ENCODE assay signal across 17 mouse cellular contexts in the genomic region with DNA sequence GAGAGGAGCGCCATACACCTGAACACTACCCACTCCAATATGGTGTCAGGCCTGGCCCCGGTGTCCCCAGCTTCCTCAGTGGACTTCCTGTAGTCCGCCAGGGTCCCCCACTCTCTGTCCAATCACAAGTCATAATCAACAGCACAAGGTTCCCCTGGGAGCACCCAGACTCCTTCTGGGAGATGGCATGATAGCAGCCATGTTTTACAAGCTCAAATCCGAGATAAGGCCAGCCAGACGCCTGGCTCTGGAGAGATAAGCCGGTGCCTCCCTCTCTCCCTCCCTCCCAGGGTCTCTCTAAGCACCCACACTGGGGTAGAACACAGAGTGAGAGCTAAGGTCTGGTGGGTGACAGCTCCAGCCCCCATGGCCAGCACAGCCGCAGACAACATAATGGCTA. TPM values are rescaled to one million over a fixed set of nuclear protein-coding genes. Genes with fewer than 3 reads are reported as not detected.
DNase-seq lines count a peak whose midpoint lies in the region; ATAC-seq and TF ChIP-seq lines count a peak whose summit lies in the region.
"Had no signal": no experiment of that assay in that cellular context is flagged by ENCODE, and none has a peak within 500 bp of the region (broad histone marks: within the 10 kb centered on the region; RNA-seq: fewer than 3 reads in every experiment).

No protein-coding gene starts in this region.

- H3K4me3 ChIP-seq in forebrain, embryonic 12.5 days (replicated peaks): no peak overlapping the region
- H3K4me3 ChIP-seq in forebrain, embryonic 11.5 days (ENCODE audit: low read depth, low read length): no peak overlapping the region
- H3K4me3 ChIP-seq in midbrain, embryonic 10.5 days: no peak overlapping the region
- no peak overlapping the region for H3K4me3 ChIP-seq in midbrain, postnatal 0 days (ENCODE audit: low read depth, low read length)
- no peak overlapping the region for H3K4me3 ChIP-seq in hindbrain, postnatal 0 days (ENCODE audit: low read length)
- H3K4me3 ChIP-seq in midbrain, embryonic 16.5 days (ENCODE audit: low read depth, low read length): no peak overlapping the region
- H3K4me3 ChIP-seq: intestine, embryonic 15.5 days; limb, embryonic 15.5 days had no signal

- no peak for DNase-seq in forebrain, embryonic 11.5 days (ENCODE audit: low spot score)
- no peak for DNase-seq in midbrain, embryonic 10.5 days (ENCODE audit: low spot score)
- DNase-seq in midbrain, postnatal 0 days (ENCODE audit: low spot score): no peak
- no peak for DNase-seq in hindbrain, postnatal 0 days (ENCODE audit: low spot score)
- DNase-seq in adrenal gland, postnatal 25 days: no peak
- DNase-seq in testis, postnatal 14 days (ENCODE audit: low spot score): no peak
- DNase-seq: adrenal gland, adult 2 months; cerebellum, adult 9-10 months; gastrocnemius, postnatal 10 days; heart, adult 18-20 months; heart, postnatal 14 days; kidney, postnatal 4 days; right cerebral cortex, postnatal 25 days had no signal

- H3K27me3 ChIP-seq in forebrain, embryonic 12.5 days: no peaks in the 10 kb centered on the region
- H3K27me3 ChIP-seq in forebrain, embryonic 11.5 days (ENCODE audit: control insufficient read depth, insufficient read depth, low read length): no peaks in the 10 kb centered on the region
- H3K27me3 ChIP-seq in midbrain, embryonic 10.5 days (ENCODE audit: low read depth, poor library complexity, severe bottlenecking): no peaks in the 10 kb centered on the region
- no peaks in the 10 kb centered on the region for H3K27me3 ChIP-seq in midbrain, postnatal 0 days (ENCODE audit: insufficient read depth, low read length)
- no peaks in the 10 kb centered on the region for H3K27me3 ChIP-seq in hindbrain, postnatal 0 days (ENCODE audit: insufficient read depth, low read length)
- no peaks in the 10 kb centered on the region for H3K27me3 ChIP-seq in midbrain, embryonic 16.5 days (ENCODE audit: control insufficient read depth, insufficient read depth, low read depth, low read length)
- H3K27me3 ChIP-seq: intestine, embryonic 15.5 days had no signal

- H3K27ac ChIP-seq in forebrain, embryonic 12.5 days: peak overlapping the region; percentile 67; the same call in 1 of the 2 replicates
- no peak overlapping the region for H3K27ac ChIP-seq in forebrain, embryonic 11.5 days (ENCODE audit: low read depth, low read length)
- H3K27ac ChIP-seq in midbrain, embryonic 10.5 days (replicated peaks): peak overlapping the region; percentile 76
- no peak overlapping the region for H3K27ac ChIP-seq in midbrain, postnatal 0 days (ENCODE audit: low read depth, low read length)
- peak overlapping the region; percentile 58 for H3K27ac ChIP-seq in hindbrain, postnatal 0 days
- H3K27ac ChIP-seq in midbrain, embryonic 16.5 days (ENCODE audit: low read length): peak overlapping the region; percentile 9; the same call in 1 of the 2 replicates
- H3K27ac ChIP-seq: intestine, embryonic 15.5 days; limb, embryonic 15.5 days had no signal

- H3K4me1 ChIP-seq in forebrain, embryonic 12.5 days: peaks cover 36% of the 10 kb centered on the region
- H3K4me1 ChIP-seq in forebrain, embryonic 11.5 days (replicated peaks; ENCODE audit: control insufficient read depth, insufficient read depth, low read length): 0 out of 2 replicates have a peak, but pooled peaks cover 2% of the 10 kb centered on the region
- H3K4me1 ChIP-seq in midbrain, embryonic 10.5 days: peaks cover 44% of the 10 kb centered on the region
- peaks cover 6% of the 10 kb centered on the region; the same call in 1 of the 2 replicates for H3K4me1 ChIP-seq in midbrain, postnatal 0 days (ENCODE audit: insufficient read depth, low read length)
- H3K4me1 ChIP-seq in hindbrain, postnatal 0 days (ENCODE audit: insufficient read depth, low read length): peaks cover 10% of the 10 kb centered on the region
- peaks cover 6% of the 10 kb centered on the region; the same call in 1 of the 2 replicates for H3K4me1 ChIP-seq in midbrain, embryonic 16.5 days (ENCODE audit: control insufficient read depth, insufficient read depth, low read length)
- H3K4me1 ChIP-seq: intestine, embryonic 15.5 days; limb, embryonic 15.5 days had no signal

- TF ChIP-seq CTCF in midbrain, postnatal 0 days (IDR thresholded peaks at IDR 0.05): no peak
- no peak for TF ChIP-seq CTCF in hindbrain, postnatal 0 days (IDR thresholded peaks at IDR 0.05; ENCODE audit: low read depth)

- ATAC-seq in forebrain, embryonic 12.5 days (ENCODE audit: low FRiP score): no peak
- no peak for ATAC-seq in forebrain, embryonic 11.5 days (replicated peaks; ENCODE audit: low FRiP score)
- no peak for ATAC-seq in midbrain, postnatal 0 days (ENCODE audit: low FRiP score)
- ATAC-seq in hindbrain, postnatal 0 days: no peak
- ATAC-seq in midbrain, embryonic 16.5 days: no peak; the same call in 1 of the 2 replicates
- ATAC-seq: intestine, embryonic 15.5 days had no signal

- H3K9ac ChIP-seq in forebrain, embryonic 12.5 days: no peak overlapping the region
- H3K9ac ChIP-seq in forebrain, embryonic 11.5 days (ENCODE audit: low read length): no peak overlapping the region
- H3K9ac ChIP-seq in midbrain, postnatal 0 days (replicated peaks; ENCODE audit: low read length, poor library complexity, severe bottlenecking): no peak overlapping the region
- no peak overlapping the region for H3K9ac ChIP-seq in hindbrain, postnatal 0 days (replicated peaks; ENCODE audit: low read length)
- no peak overlapping the region for H3K9ac ChIP-seq in midbrain, embryonic 16.5 days (ENCODE audit: low read depth, low read length)
- H3K9ac ChIP-seq: intestine, embryonic 15.5 days; limb, embryonic 15.5 days had no signal

- no peak overlapping the region for H3K4me2 ChIP-seq in forebrain, embryonic 12.5 days
- no peak overlapping the region for H3K4me2 ChIP-seq in forebrain, embryonic 11.5 days (ENCODE audit: low read depth, low read length, severe bottlenecking)
- no peak overlapping the region for H3K4me2 ChIP-seq in midbrain, postnatal 0 days (ENCODE audit: low read depth, low read length, poor library complexity, severe bottlenecking)
- no peak overlapping the region for H3K4me2 ChIP-seq in hindbrain, postnatal 0 days (ENCODE audit: low read depth, low read length)
- H3K4me2 ChIP-seq in midbrain, embryonic 16.5 days (ENCODE audit: low read length): no peak overlapping the region
- H3K4me2 ChIP-seq: intestine, embryonic 15.5 days; limb, embryonic 15.5 days had no signal

- no peaks in the 10 kb centered on the region for H3K9me3 ChIP-seq in forebrain, embryonic 12.5 days
- no peaks in the 10 kb centered on the region for H3K9me3 ChIP-seq in forebrain, embryonic 11.5 days (ENCODE audit: control insufficient read depth, low read length)
- H3K9me3 ChIP-seq in midbrain, embryonic 10.5 days (replicated peaks): no peaks in the 10 kb centered on the region
- H3K9me3 ChIP-seq in midbrain, postnatal 0 days (ENCODE audit: low read length): no peaks in the 10 kb centered on the region
- H3K9me3 ChIP-seq in hindbrain, postnatal 0 days (ENCODE audit: low read length): no peaks in the 10 kb centered on the region
- no peaks in the 10 kb centered on the region for H3K9me3 ChIP-seq in midbrain, embryonic 16.5 days (replicated peaks; ENCODE audit: control insufficient read depth, low read length, poor library complexity, severe bottlenecking)
- H3K9me3 ChIP-seq: intestine, embryonic 15.5 days; limb, embryonic 15.5 days had no signal

- WGBS in forebrain, embryonic 12.5 days: 85% methylated on average over 7 of the region's 7 CpGs
- 86% methylated on average over 7 of the region's 7 CpGs for WGBS in forebrain, embryonic 11.5 days
- WGBS in midbrain, embryonic 10.5 days: 83% methylated on average over 7 of the region's 7 CpGs
- 77% methylated on average over 7 of the region's 7 CpGs for WGBS in midbrain, postnatal 0 days
- 79% methylated on average over 7 of the region's 7 CpGs for WGBS in hindbrain, postnatal 0 days
- WGBS in midbrain, embryonic 16.5 days: 69% methylated on average over 7 of the region's 7 CpGs

- no peaks in the 10 kb centered on the region for H3K36me3 ChIP-seq in forebrain, embryonic 12.5 days (replicated peaks)
- no peaks in the 10 kb centered on the region for H3K36me3 ChIP-seq in forebrain, embryonic 11.5 days (ENCODE audit: control insufficient read depth, insufficient read depth, low read length)
- no peaks in the 10 kb centered on the region for H3K36me3 ChIP-seq in midbrain, embryonic 10.5 days
- H3K36me3 ChIP-seq in midbrain, postnatal 0 days (ENCODE audit: insufficient read depth, low read length): no peaks in the 10 kb centered on the region
- no peaks in the 10 kb centered on the region for H3K36me3 ChIP-seq in hindbrain, postnatal 0 days (ENCODE audit: insufficient read depth, low read length)
- H3K36me3 ChIP-seq in midbrain, embryonic 16.5 days (ENCODE audit: control insufficient read depth, insufficient read depth, low read length): no peaks in the 10 kb centered on the region
- H3K36me3 ChIP-seq: intestine, embryonic 15.5 days; limb, embryonic 15.5 days had no signal

RNA-seq across cellular contexts. Expression of a gene that starts 58.0 kb away (rescaled TPM):
- polyA plus RNA-seq in forebrain, embryonic 12.5 days (2016; fragmentation: Nextera tagmentation; extraction: Ambion mirVana): 21.7 and 22.8 TPM in 2 replicates
- polyA plus RNA-seq in forebrain, embryonic 11.5 days (2014; fragmentation: Nextera tagmentation; extraction: Ambion mirVana): 12.7 and 13.3 TPM in 2 replicates
- 9.5 and 19.8 TPM in 2 replicates for polyA plus RNA-seq in midbrain, embryonic 10.5 days (2016; fragmentation: Nextera tagmentation; extraction: Ambion mirVana)
- 115 and 145 TPM in 2 replicates for total RNA-seq in midbrain, postnatal 0 days (2014; rRNA removed)
- 146 TPM in 2 replicates for polyA plus RNA-seq in midbrain, postnatal 0 days (2015; fragmentation: Nextera tagmentation; extraction: Ambion mirVana)
- 175 and 176 TPM in 2 replicates for total RNA-seq in hindbrain, postnatal 0 days (2014; rRNA removed)
- 125 and 127 TPM in 2 replicates for polyA plus RNA-seq in hindbrain, postnatal 0 days (2015; fragmentation: Nextera tagmentation; extraction: Ambion mirVana)
- polyA plus RNA-seq in midbrain, embryonic 16.5 days (2015; fragmentation: Nextera tagmentation; extraction: Ambion mirVana): 114 and 119 TPM in 2 replicates
- 1.9 and 3.2 TPM in 2 replicates for total RNA-seq in adrenal gland, postnatal 25 days (2021)

Comparison
In these comparisons a context has a peak if more than half of its experiments do, and no peak if none do; other contexts are left out.
1. H3K27ac ChIP-seq: peak in forebrain, embryonic 12.5 days (single experiment), midbrain, embryonic 10.5 days (single experiment), hindbrain, postnatal 0 days (single experiment) and midbrain, embryonic 16.5 days (single experiment); none in forebrain, embryonic 11.5 days (single experiment) and midbrain, postnatal 0 days (single experiment).